Mouse (Mus musculus): ENCODE results near the gene Atad2b. TPM values are rescaled to one million over a fixed set of nuclear protein-coding genes. Genes with fewer than 3 reads are reported as not detected.
"Not testable (repeated sequence)": the region's sequence is repeated elsewhere in the genome, so short reads cannot be mapped to it uniquely, and the experiment has no call there.

Atad2b gene
- polyA plus RNA-seq, 1 experiment from 2014 or later: 19.9 TPM

DNA sequence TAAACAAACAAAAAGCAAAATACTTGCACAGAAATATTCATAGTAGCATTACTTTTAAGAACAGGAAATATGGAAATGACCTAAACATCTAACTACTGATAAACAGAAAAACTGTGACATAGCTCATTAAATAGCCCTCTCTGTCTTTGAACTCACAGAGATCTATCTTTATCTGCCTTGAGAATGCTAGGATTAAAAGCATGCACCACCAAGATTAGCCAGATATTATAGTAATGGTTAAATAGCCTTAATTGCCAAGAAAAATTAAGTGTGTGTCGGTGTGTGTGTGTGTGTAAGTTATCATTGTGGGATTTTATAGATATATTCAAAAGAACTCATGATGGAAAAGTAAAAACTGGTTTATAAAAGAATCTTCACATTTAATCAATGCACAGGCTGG is 27.3 kb upstream of the Atad2b start:
- Histone ChIP-seq H3K9ac (replicated peaks; ENCODE audit: low read length) (no peak overlapping the region), H3K4me3 (ENCODE audit: low read depth, low read length) (no peak overlapping the region), H3K4me2 (ENCODE audit: low read depth, low read length) (no peak overlapping the region), H3K4me1 (ENCODE audit: control insufficient read depth, insufficient read depth, low read length) (no peaks in the 10 kb centered on the region), H3K27me3 (ENCODE audit: control insufficient read depth, insufficient read depth, low read length) (no peaks in the 10 kb centered on the region), H3K9me3 (replicated peaks; ENCODE audit: control insufficient read depth, low read length) (no peaks in the 10 kb centered on the region), H3K36me3 (replicated peaks; ENCODE audit: control insufficient read depth, insufficient read depth, low read depth, low read length) (no peaks in the 10 kb centered on the region), H3K27ac (replicated peaks; ENCODE audit: low read depth, low read length) (no peak overlapping the region)
- DNase-seq (ENCODE audit: low spot score) (no peak), ATAC-seq (replicated peaks; ENCODE audit: insufficient number of reproducible peaks, low FRiP score, low TSS enrichment, low read depth) (no peak)
- 84% methylated on average over 1 of the region's 1 CpGs for WGBS

DNA sequence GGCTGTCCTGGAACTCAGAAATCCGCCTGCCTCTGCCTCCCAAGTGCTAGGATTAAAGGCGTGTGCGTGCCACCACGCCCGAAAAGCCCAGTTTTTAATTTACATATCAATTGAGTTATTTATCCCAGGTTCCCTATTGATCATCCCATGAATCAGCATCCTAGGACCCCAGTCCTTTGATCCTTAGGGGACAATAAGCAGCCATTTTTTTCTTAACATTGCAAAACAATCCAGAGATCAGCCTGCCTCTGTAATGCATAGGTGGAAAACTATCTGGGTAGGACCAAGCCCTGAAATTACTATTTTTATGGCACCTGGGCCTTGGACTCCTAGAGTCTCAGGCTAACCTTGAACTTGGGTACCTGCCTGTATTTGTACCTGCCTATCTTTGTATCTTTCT is 19.1 kb upstream of the Atad2b start:
- Histone ChIP-seq H3K36me3 (replicated peaks; ENCODE audit: control insufficient read depth, insufficient read depth, low read depth, low read length) (no peaks in the 10 kb centered on the region), H3K27ac (replicated peaks; ENCODE audit: low read depth, low read length) (no peak overlapping the region), H3K4me1 (ENCODE audit: control insufficient read depth, insufficient read depth, low read length) (no peaks in the 10 kb centered on the region), H3K4me2 (ENCODE audit: low read depth, low read length) (no peak overlapping the region), H3K27me3 (ENCODE audit: control insufficient read depth, insufficient read depth, low read length) (no peaks in the 10 kb centered on the region), H3K9ac (replicated peaks; ENCODE audit: low read length) (no peak overlapping the region), H3K4me3 (ENCODE audit: low read depth, low read length) (no peak overlapping the region), H3K9me3 (replicated peaks; ENCODE audit: control insufficient read depth, low read length) (no peaks in the 10 kb centered on the region)
- DNase-seq (ENCODE audit: low spot score): no peak
- ATAC-seq (replicated peaks; ENCODE audit: insufficient number of reproducible peaks, low FRiP score, low TSS enrichment, low read depth): no peak
- WGBS: 94% methylated on average over 5 of the region's 5 CpGs

DNA sequence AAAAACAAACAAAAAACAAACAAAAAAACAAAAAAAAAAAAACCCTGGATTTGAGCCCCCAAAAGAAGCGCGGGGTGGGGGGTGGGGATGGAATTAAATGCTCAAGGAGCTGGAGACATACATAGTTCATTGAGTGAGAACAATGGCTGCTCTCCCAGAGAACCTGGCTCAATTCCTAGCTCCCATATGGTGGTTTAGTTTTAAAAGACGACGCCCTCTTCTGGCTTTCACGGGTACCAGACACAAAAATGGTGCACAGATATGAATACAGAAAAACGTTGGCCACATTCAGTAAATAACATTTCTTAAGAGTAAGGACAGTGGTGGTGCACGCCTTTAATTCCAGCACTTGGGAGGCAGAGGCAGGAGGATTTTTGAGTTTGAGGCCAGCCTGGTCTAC is 11.2 kb upstream of the Atad2b start:
- no peak overlapping the region for H3K4me3 ChIP-seq (ENCODE audit: low read depth, low read length)
- 84% methylated on average over 7 of the region's 7 CpGs for WGBS
- no peak for ATAC-seq (replicated peaks; ENCODE audit: insufficient number of reproducible peaks, low FRiP score, low TSS enrichment, low read depth)

DNA sequence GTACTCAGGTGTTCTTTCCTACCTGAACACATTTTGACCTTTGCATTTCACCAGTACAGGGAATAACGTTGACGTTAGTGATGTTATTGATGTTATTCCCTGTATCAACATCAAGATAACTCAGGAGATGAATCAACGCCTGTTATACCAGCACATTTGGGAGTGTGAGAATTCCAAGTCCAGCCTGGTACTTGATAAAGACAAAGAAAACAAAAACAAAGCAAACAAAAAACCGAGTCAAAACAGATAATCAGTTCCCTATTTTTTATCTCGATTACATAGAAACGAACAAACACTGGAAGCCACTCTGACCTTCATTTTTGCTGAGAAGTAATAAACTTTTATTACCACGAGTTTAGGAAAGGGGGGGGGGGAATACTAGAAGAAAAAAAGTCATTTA is 10.7 kb upstream of the Atad2b start:
- Histone ChIP-seq H3K9me3 (replicated peaks; ENCODE audit: control insufficient read depth, low read length) (no peaks in the 10 kb centered on the region), H3K36me3 (replicated peaks; ENCODE audit: control insufficient read depth, insufficient read depth, low read depth, low read length) (no peaks in the 10 kb centered on the region), H3K9ac (replicated peaks; ENCODE audit: low read length) (no peak overlapping the region; the same call in 1 of the 2 replicates), H3K27ac (replicated peaks; ENCODE audit: low read depth, low read length) (no peak overlapping the region), H3K4me1 (ENCODE audit: control insufficient read depth, insufficient read depth, low read length) (no peaks in the 10 kb centered on the region), H3K27me3 (ENCODE audit: control insufficient read depth, insufficient read depth, low read length) (no peaks in the 10 kb centered on the region), H3K4me3 (ENCODE audit: low read depth, low read length) (peak overlapping the region; percentile 68), H3K4me2 (ENCODE audit: low read depth, low read length) (no peak overlapping the region; the same call in 1 of the 2 replicates)
- 66% methylated on average over 7 of the region's 7 CpGs for WGBS
- ATAC-seq (replicated peaks; ENCODE audit: insufficient number of reproducible peaks, low FRiP score, low TSS enrichment, low read depth) (no peak), DNase-seq (ENCODE audit: low spot score) (no peak)

More for the DNA sequence above, 11.2 kb upstream of the Atad2b start:
- H3K36me3 ChIP-seq (replicated peaks; ENCODE audit: control insufficient read depth, insufficient read depth, low read depth, low read length): no peaks in the 10 kb centered on the region
- H3K27ac ChIP-seq (replicated peaks; ENCODE audit: low read depth, low read length): no peak overlapping the region
- H3K4me1 ChIP-seq (ENCODE audit: control insufficient read depth, insufficient read depth, low read length): no peaks in the 10 kb centered on the region
- no peaks in the 10 kb centered on the region for H3K9me3 ChIP-seq (replicated peaks; ENCODE audit: control insufficient read depth, low read length)
- no peak overlapping the region for H3K4me2 ChIP-seq (ENCODE audit: low read depth, low read length)
- no peak overlapping the region for H3K9ac ChIP-seq (replicated peaks; ENCODE audit: low read length)
- DNase-seq (ENCODE audit: low spot score): no peak
- no peaks in the 10 kb centered on the region for H3K27me3 ChIP-seq (ENCODE audit: control insufficient read depth, insufficient read depth, low read length)

DNA sequence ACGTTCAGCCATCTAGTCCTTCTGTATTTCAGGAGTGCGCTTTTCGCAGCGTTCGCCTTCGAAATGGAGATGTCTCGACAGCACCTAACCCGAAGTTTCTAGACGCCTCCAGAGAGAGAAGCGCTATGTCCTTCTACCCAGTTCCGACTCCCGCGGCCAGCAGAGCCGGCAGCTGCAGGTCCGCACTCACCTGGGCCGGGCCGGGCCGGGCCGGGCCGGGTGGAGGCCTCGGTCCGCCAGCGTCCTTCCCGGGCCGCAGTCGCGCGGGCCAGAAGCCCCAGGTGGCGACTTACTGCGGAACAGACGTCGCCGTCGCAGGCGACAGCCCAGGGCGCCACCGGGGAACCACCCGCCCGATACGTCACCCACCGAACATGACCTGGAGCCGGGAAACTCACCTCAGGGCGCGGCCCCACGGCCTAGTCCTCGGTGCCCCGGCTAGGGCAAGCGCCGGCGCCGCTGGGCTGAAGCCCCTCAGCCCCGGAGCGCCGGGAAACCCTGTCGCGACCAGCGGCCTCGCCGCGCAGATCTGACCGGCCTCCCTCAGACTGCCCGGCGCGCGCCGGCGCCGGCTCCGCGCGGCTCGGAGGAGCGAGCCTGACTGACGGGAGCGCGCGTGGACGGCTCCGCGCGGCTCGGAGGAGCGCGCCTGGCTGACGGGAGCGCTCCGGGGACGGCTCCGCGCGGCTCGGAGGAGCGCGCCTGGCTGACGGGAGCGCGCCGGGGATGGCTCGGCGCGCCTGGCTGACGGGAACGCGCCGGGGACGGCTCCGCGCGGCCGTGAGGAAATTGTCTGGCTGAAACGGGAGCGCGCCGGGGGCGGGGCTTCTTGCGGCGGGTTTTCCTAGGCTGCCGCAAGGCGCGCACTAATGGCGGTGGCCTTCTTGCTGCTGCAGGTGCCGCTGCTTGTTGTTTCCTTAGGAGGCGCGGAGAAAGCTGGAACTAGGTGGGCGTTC is 9.9 kb upstream of the Atad2b start, which contains the start of gene Ubxn2a:
TSS of gene Ubxn2a (minus strand) at position 755 of the 956 bp plus-strand sequence.
- peak within 1 kb of the TSS; percentile 79 for H3K9ac ChIP-seq (replicated peaks; ENCODE audit: low read length)
- peak within 1 kb of the TSS; percentile 90 for H3K4me2 ChIP-seq (ENCODE audit: low read depth, low read length)
- WGBS: under 1% methylated on average over 122 of the region's 125 CpGs
- no peak within 1 kb of the TSS; the same call in 1 of the 2 replicates for H3K27ac ChIP-seq (replicated peaks; ENCODE audit: low read depth, low read length)
- peak within 1 kb of the TSS; percentile 68 for H3K4me3 ChIP-seq (ENCODE audit: low read depth, low read length)
- no peaks in the 10 kb centered on the region for H3K27me3 ChIP-seq (ENCODE audit: control insufficient read depth, insufficient read depth, low read length)
- no peaks in the 10 kb centered on the region for H3K9me3 ChIP-seq (replicated peaks; ENCODE audit: control insufficient read depth, low read length)
- DNase-seq (ENCODE audit: low spot score): peak; percentile 93
- H3K36me3 ChIP-seq (replicated peaks; ENCODE audit: control insufficient read depth, insufficient read depth, low read depth, low read length): no peaks in the 10 kb centered on the region
- ATAC-seq (replicated peaks; ENCODE audit: insufficient number of reproducible peaks, low FRiP score, low TSS enrichment, low read depth): peak; percentile 89
- no peaks in the 10 kb centered on the region for H3K4me1 ChIP-seq (ENCODE audit: control insufficient read depth, insufficient read depth, low read length)

DNA sequence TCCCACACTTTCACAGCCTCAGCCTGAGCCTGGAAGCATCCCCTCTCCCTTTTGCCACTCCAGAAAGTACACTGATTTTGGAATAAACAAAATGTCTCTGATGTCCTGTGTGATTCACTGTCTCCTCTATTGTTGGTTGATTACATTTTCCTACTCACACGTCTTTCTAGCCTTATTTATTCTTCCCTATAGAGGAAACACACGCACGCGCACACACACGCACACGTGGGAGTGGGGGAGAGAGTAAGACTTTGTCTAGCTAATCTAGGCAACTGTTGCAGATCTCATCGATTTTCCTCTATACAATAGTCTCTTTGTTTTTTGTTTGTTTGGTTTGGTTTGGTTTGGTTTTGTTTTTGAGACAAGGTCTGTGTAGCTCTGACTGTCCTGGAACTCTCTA is 8.8 kb upstream of the Atad2b start:
- H3K4me1 ChIP-seq (ENCODE audit: control insufficient read depth, insufficient read depth, low read length): no peaks in the 10 kb centered on the region
- H3K4me2 ChIP-seq (ENCODE audit: low read depth, low read length): no peak overlapping the region
- no peak overlapping the region for H3K4me3 ChIP-seq (ENCODE audit: low read depth, low read length)
- H3K36me3 ChIP-seq (replicated peaks; ENCODE audit: control insufficient read depth, insufficient read depth, low read depth, low read length): no peaks in the 10 kb centered on the region
- H3K27me3 ChIP-seq (ENCODE audit: control insufficient read depth, insufficient read depth, low read length): no peaks in the 10 kb centered on the region
- DNase-seq (ENCODE audit: low spot score): no peak
- ATAC-seq (replicated peaks; ENCODE audit: insufficient number of reproducible peaks, low FRiP score, low TSS enrichment, low read depth): no peak
- no peak overlapping the region for H3K9ac ChIP-seq (replicated peaks; ENCODE audit: low read length)
- no peaks in the 10 kb centered on the region for H3K9me3 ChIP-seq (replicated peaks; ENCODE audit: control insufficient read depth, low read length)
- WGBS: 90% methylated on average over 7 of the region's 7 CpGs
- no peak overlapping the region for H3K27ac ChIP-seq (replicated peaks; ENCODE audit: low read depth, low read length)

DNA sequence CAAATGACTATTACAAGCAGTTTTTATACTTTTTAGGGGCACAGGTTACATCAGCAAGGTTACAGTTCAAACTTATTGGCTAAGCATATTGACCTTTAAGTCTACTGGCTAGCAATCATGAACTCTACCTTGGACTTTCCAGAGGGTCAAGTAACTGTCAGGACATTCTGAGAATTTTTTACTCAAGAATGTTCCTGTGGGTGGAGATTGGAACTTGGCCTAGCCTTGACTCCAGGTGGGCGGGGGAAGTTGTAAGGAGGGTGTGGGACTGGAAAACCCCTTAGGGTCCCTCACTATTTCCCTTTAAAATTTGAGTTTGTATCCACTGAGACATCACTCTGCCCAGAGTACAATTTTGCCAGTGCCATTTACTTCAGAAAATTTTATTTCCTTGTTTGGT is 6.7 kb upstream of the Atad2b start:
- H3K36me3 ChIP-seq (replicated peaks; ENCODE audit: control insufficient read depth, insufficient read depth, low read depth, low read length); H3K27me3 ChIP-seq (ENCODE audit: control insufficient read depth, insufficient read depth, low read length); H3K9ac ChIP-seq (replicated peaks; ENCODE audit: low read length); H3K9me3 ChIP-seq (replicated peaks; ENCODE audit: control insufficient read depth, low read length); H3K27ac ChIP-seq (replicated peaks; ENCODE audit: low read depth, low read length); H3K4me3 ChIP-seq (ENCODE audit: low read depth, low read length); H3K4me1 ChIP-seq (ENCODE audit: control insufficient read depth, insufficient read depth, low read length); ATAC-seq (replicated peaks; ENCODE audit: insufficient number of reproducible peaks, low FRiP score, low TSS enrichment, low read depth); H3K4me2 ChIP-seq (ENCODE audit: low read depth, low read length); DNase-seq (ENCODE audit: low spot score): not testable (repeated sequence)
- WGBS: 79% methylated on average over 1 of the region's 1 CpGs

DNA sequence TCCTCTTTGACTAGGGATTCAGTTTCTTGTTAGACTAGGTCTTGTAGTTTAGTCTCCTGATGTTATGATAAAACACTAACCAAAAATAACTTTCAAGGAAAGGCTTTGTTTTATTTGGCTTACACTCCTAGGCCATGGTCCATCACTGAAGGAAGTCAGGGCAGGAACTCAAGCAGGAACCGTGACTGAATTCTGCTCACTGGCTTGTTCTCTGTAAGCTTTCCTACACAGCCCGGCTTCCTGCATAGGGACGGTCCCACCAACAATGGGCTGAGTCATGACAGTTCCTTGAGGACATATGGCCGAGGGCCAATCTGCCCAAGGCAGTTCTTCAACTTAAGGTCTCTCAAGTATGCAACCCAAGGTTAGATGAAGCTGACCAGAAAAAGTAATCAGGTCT is 5.4 kb upstream of the Atad2b start:
- Histone ChIP-seq H3K9me3 (replicated peaks; ENCODE audit: control insufficient read depth, low read length) (no peaks in the 10 kb centered on the region), H3K4me3 (ENCODE audit: low read depth, low read length) (no peak overlapping the region), H3K4me1 (ENCODE audit: control insufficient read depth, insufficient read depth, low read length) (no peaks in the 10 kb centered on the region), H3K4me2 (ENCODE audit: low read depth, low read length) (no peak overlapping the region), H3K9ac (replicated peaks; ENCODE audit: low read length) (no peak overlapping the region), H3K27ac (replicated peaks; ENCODE audit: low read depth, low read length) (no peak overlapping the region), H3K27me3 (ENCODE audit: control insufficient read depth, insufficient read depth, low read length) (no peaks in the 10 kb centered on the region), H3K36me3 (replicated peaks; ENCODE audit: control insufficient read depth, insufficient read depth, low read depth, low read length) (no peaks in the 10 kb centered on the region)
- ATAC-seq (replicated peaks; ENCODE audit: insufficient number of reproducible peaks, low FRiP score, low TSS enrichment, low read depth) (no peak), DNase-seq (ENCODE audit: low spot score) (no peak)
- WGBS: 79% methylated on average over 4 of the region's 4 CpGs

Measured in embryonic facial prominence, embryonic 11.5 days (tissue).